Mouse (Mus musculus): Measurements from ENCODE around the gene Pop7.

Gene Pop7

GRCm38 (mm10) chr5:137501709-137502666 lies at the start of gene Pop7:
Gene Pop7 (minus strand): TSS chr5:137502518.
- peak; percentile 100 for DNase-seq (ENCODE audit: extremely low spot score)

- no peak for DNase-seq (ENCODE audit: extremely low spot score)
These were observed 48.8 kb upstream of the Pop7 start for GRCm38 (mm10) chr5:137551119-137551518.

DNA sequence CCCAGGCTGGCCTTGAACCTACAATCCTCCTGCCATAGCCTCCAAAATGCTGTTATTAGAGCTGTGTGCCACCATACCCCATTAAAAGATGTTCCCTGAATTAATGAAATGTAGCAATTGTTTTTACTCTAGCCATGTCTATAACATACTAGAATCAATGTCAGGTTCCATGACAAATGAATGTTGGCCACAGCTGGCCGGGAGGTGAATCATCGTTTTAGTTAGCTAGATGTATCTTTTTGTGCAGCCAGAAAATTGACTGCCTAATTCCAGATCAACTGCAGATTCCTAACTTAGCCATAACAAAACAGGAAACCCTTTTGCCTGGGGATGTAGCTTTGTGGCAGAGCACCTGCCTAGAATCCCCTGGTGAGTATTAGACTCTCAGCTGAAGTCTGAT lies 47.5 kb upstream of the Pop7 start:
- no peak for DNase-seq (ENCODE audit: extremely low spot score)

DNA sequence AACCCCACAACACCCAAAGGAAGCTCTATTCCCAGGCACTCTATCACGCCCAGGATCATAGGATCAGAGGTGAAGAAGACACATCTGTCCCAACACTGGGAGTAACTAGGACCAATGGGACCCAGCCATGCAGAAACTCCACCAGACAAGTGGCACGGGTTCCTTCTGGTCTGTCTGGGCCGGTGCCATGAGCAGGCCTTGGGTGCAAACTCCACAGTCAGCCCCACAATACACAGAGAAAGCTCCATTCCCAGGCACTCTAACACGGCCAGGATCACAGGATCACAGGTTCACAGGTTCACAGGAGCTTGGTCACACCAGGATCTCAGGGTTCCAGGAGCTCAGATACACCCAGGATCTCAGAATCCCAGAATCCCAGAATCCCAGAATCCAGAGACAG lies 43.3 kb upstream of the Pop7 start:
- DNase-seq (ENCODE audit: extremely low spot score), result no peak

- no peak for DNase-seq (ENCODE audit: extremely low spot score)
These were observed 42.6 kb upstream of the Pop7 start for GRCm38 (mm10) chr5:137544926-137545325.

DNA sequence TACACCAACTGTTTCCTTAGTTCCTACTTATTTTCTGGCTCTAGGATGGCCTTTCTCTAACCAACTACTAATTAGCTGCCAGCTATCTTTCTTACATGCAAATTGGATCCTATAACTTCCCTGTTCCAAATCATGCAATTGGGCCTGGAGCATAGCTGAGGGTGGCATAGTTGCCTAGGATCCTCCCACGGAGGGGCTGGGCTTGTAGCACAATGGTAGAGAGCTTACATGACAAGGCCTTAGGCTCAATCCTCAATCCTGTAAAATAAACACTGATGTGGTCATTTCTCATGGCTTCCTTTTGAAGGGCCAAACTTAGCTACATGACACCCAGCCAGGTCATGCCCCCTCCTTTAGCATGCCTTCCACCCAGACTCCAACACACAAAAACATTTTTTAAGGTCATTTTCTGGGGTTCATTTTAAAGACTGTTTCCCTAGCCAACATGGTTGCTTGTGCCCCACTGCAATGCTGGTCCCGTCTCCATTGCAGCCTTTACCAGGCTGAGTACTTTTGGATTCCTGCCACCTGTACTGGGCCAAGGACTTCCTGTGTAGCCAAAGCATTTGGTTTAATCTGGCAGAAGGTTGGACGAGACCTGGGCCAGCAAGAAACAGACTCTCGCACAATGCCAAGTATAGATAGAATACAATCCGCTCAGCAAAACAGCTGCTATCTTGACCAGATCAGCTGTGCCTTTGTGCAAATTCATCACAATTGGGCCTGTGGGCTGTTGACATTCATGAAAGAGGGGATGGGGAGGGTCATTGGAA lies 39.6 kb upstream of the Pop7 start:
- DNase-seq (ENCODE audit: extremely low spot score), result no peak

GRCm38 (mm10) chr5:137540991-137541390 lies 38.7 kb upstream of the Pop7 start:
- DNase-seq (ENCODE audit: extremely low spot score), result no peak

DNA sequence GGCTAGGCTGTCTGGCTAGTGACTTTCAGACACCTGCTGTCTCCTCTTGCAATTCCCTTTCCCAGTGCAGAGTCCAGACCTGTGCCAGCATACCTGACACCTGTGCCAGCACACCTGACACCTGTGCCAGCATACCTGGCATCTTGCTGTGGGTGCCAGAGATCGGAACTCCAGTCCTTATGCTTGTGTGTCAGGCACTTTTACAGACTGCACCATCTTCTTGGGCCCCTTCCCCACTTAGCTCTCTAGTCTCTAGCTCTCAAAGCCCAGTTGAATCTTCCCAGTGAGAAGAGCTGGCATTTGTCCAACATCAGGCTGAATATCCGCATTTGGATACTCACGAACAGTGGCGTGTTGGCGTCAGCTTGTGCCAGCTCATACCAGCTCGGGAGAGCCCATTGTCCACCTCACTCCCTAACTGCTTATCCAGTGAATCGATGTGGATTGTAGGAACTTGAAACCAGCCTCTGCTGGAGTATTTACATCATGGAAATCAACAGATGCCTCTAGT lies 37.0 kb upstream of the Pop7 start:
- no peak for DNase-seq (ENCODE audit: extremely low spot score)

DNA sequence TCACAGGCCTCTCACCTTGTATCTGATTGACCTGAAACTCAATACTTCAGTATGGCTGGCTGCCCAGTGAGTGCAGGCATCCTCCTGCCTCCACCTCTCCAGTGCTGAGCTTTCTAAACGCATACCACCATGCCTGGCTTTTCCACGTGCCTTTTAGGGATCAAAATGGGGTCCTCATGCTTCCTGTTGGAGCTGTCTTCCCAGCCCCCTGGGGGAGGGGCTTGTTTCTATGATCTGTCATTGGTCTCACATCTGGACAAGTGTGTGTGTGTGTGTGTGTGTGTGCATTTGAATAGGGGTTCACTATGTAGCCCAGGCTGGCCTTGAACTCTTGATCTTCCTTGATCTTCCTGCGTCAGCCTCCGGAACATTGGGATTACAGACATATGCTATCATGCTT lies 35.1 kb upstream of the Pop7 start:
- DNase-seq (ENCODE audit: extremely low spot score), result no peak

- no peak for DNase-seq (ENCODE audit: extremely low spot score)
These were observed 33.0 kb upstream of the Pop7 start for GRCm38 (mm10) chr5:137535318-137535717.

- no peak for DNase-seq (ENCODE audit: extremely low spot score)
These were observed 32.4 kb upstream of the Pop7 start for GRCm38 (mm10) chr5:137534762-137535161.

DNA sequence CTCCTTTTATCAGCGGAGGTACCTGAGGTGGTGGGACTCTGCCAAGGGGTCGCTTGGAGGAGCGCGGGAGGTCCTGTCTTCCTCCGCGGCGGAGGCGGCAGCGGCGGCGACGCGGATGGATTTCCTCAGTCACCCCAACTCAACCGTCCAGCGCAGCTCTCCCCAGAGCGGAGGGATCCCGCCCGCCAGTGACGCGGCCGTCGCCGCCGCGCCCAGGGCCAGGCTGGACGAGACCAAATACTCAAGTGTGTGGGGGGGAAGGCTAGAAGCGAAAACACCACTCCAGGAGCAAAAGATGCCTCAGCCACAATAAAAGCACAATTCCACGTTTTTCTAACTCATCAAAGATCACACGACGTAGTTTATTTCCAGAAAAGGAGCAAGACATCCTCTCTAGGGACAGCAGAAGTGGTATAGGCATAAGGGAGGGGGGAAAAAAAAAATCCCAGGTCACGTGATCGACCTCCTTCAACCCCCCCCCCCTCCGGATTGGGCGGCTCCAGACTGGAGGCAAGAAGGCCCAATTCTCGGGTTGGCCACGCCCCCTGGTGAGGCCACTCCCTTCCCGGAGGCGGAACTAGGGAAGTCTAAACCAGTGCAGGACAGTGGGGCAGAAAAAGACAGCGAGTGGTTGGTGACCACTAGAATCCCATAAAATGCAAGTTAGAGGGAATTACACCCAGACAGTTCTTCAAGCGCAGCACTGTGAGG lies 31.0 kb upstream of the Pop7 start, which contains the start of the genes Epo and Gnb2:
TSS of gene Epo (minus strand) at position 126 of the 711 bp plus-strand sequence.
TSS of gene Gnb2 (minus strand) at position 394 of the 711 bp plus-strand sequence.
- DNase-seq (ENCODE audit: extremely low spot score), result peak; percentile 99

DNA sequence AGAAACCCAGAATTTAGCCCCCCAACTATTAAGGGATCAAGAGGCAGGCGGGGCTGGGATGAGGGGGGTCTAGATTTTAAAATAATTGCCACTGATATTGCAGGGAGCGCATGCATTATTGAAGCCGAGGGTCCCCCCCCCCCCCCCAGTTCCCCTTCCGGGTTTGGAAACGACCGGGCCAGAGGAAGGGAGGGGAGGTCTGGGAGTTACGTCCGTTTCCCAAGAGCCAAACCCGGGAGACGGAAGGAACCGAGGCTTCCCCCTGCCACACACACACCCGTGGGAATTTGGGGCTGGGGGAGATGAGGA lies 30.4 kb upstream of the Pop7 start:
- DNase-seq (ENCODE audit: extremely low spot score), result no peak

- peak; percentile 48 for DNase-seq (ENCODE audit: extremely low spot score)
These were observed 30.0 kb upstream of the Pop7 start for GRCm38 (mm10) chr5:137532131-137532807.

GRCm38 (mm10) chr5:137531414-137532130 lies 29.3 kb upstream of the Pop7 start:
- DNase-seq (ENCODE audit: extremely low spot score), result no peak

GRCm38 (mm10) chr5:137530588-137531413 lies 28.5 kb upstream of the Pop7 start:
- peak; percentile 84 for DNase-seq (ENCODE audit: extremely low spot score)

- DNase-seq (ENCODE audit: extremely low spot score), result no peak
These were observed 27.8 kb upstream of the Pop7 start for GRCm38 (mm10) chr5:137530075-137530474.

DNA sequence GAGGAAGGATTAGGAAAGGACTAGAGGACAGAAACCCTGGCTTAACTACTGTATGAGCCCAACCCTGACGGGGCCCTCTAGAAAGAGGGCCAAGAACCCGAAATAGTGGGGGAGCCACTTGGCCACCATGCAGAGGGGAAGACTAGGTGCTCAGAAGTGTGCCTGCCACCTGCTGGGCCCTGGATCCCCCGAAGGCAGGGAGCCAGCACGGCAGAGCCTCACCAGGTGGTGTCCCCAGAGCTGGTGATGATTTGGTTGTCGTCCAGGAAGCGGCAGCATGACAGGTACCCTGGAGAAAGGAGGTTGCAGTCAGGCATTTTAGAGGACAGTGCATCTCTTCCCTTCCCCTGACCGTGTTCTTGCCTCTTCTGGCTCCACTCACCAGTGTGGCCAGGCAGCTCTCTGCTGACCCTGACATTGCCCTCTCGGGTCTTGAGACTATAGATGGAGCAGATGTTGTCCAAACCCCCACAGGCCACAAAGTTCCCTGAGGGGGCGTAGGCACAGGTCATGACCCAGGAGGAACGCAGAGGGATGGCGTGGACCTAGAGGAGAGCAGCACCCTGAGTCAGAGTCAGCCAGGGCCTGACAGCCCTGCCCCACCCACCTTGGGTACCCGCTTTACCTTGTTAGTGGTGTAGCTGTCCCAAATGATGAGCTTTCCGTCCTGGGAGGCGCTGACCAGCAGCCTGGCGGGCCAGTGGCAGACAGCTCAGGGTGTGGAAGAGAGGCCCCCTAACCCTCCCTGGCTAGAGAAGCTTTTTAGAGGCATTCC lies 27.1 kb upstream of the Pop7 start:
- no peak for DNase-seq (ENCODE audit: extremely low spot score)

Data from embryo, embryonic 9.5 days (tissue).